In the genomic region with DNA sequence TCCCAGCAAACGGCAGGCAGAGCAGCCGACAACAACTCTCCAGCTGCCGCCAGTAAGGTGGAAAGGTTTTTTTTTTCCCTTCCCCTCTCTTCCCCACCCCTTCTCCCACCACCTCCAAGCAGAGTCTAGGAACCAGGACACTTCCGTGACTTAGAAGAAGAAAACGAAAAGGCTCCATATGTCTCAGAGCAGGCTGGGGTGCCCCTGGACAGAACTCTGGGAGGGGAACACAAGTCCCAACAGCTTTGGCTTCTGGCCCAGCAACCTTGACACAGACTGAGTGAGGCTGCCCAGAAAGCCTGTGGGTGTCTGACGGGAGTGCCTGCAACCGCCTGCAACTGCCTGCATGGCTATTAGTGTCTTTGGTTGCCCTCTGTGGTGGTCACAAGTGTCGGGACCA, we compare ENCODE assay signal across 9 mouse cellular contexts.
DNase-seq lines count a peak whose midpoint lies in the region; ATAC-seq lines count a peak whose summit lies in the region.
"Had no signal": no experiment of that assay in that cellular context is flagged by ENCODE, and none has a peak within 500 bp of the region (broad histone marks: within the 10 kb centered on the region; RNA-seq: fewer than 3 reads in every experiment).

No protein-coding gene starts in this region.

- peaks cover 44% of the 10 kb centered on the region for H3K4me1 ChIP-seq in forebrain, embryonic 10.5 days
- peaks cover 4% of the 10 kb centered on the region; the same call in 1 of the 2 replicates for H3K4me1 ChIP-seq in forebrain, embryonic 11.5 days (replicated peaks; ENCODE audit: control insufficient read depth, insufficient read depth, low read length)
- peaks cover 24% of the 10 kb centered on the region for H3K4me1 ChIP-seq in embryonic facial prominence, embryonic 14.5 days (ENCODE audit: control insufficient read depth, insufficient read depth, low read length)
- peaks cover 92% of the 10 kb centered on the region for H3K4me1 ChIP-seq in heart, embryonic 15.5 days (replicated peaks)
- H3K4me1 ChIP-seq in kidney, embryonic 16.5 days (ENCODE audit: insufficient read depth, low read length) = peaks cover 54% of the 10 kb centered on the region
- H3K4me1 ChIP-seq in midbrain, embryonic 12.5 days = peaks cover 29% of the 10 kb centered on the region

- no peaks in the 10 kb centered on the region for H3K36me3 ChIP-seq in forebrain, embryonic 10.5 days (replicated peaks)
- no peaks in the 10 kb centered on the region for H3K36me3 ChIP-seq in forebrain, embryonic 11.5 days (ENCODE audit: control insufficient read depth, insufficient read depth, low read length)
- H3K36me3 ChIP-seq in embryonic facial prominence, embryonic 14.5 days (ENCODE audit: control insufficient read depth, insufficient read depth, low read length) = no peaks in the 10 kb centered on the region
- no peaks in the 10 kb centered on the region for H3K36me3 ChIP-seq in heart, embryonic 15.5 days
- H3K36me3 ChIP-seq in kidney, embryonic 16.5 days (ENCODE audit: insufficient read depth, low read length) = no peaks in the 10 kb centered on the region
- no peaks in the 10 kb centered on the region for H3K36me3 ChIP-seq in midbrain, embryonic 12.5 days

- H3K27me3 ChIP-seq in forebrain, embryonic 10.5 days (ENCODE audit: poor library complexity, severe bottlenecking) = peaks cover 5% of the 10 kb centered on the region; the same call in 1 of the 2 replicates
- no peaks in the 10 kb centered on the region for H3K27me3 ChIP-seq in forebrain, embryonic 11.5 days (ENCODE audit: control insufficient read depth, insufficient read depth, low read length)
- no peaks in the 10 kb centered on the region for H3K27me3 ChIP-seq in embryonic facial prominence, embryonic 14.5 days (replicated peaks; ENCODE audit: control insufficient read depth, insufficient read depth, low read length)
- H3K27me3 ChIP-seq in heart, embryonic 15.5 days = no peaks in the 10 kb centered on the region
- H3K27me3 ChIP-seq in kidney, embryonic 16.5 days (ENCODE audit: insufficient read depth, low read length) = no peaks in the 10 kb centered on the region
- H3K27me3 ChIP-seq in midbrain, embryonic 12.5 days = peaks cover 10% of the 10 kb centered on the region; the same call in 1 of the 2 replicates

- no peak for DNase-seq in forebrain, embryonic 10.5 days (ENCODE audit: extremely low spot score, low spot score)
- DNase-seq in forebrain, embryonic 11.5 days (ENCODE audit: low spot score) = no peak
- peak; percentile 79 for DNase-seq in embryonic facial prominence, embryonic 14.5 days (ENCODE audit: low spot score)
- DNase-seq in embryo, embryonic 11 days = no peak

- WGBS in forebrain, embryonic 10.5 days = 50% methylated on average over 8 of the region's 8 CpGs
- 56% methylated on average over 8 of the region's 8 CpGs for WGBS in forebrain, embryonic 11.5 days
- 14% methylated on average over 8 of the region's 8 CpGs for WGBS in embryonic facial prominence, embryonic 14.5 days
- 13% methylated on average over 8 of the region's 8 CpGs for WGBS in heart, embryonic 15.5 days
- 34% methylated on average over 8 of the region's 8 CpGs for WGBS in kidney, embryonic 16.5 days
- 42% methylated on average over 8 of the region's 8 CpGs for WGBS in midbrain, embryonic 12.5 days

- H3K27ac ChIP-seq in forebrain, embryonic 10.5 days = peak overlapping the region; percentile 75
- no peak overlapping the region for H3K27ac ChIP-seq in forebrain, embryonic 11.5 days (ENCODE audit: low read depth, low read length)
- peak overlapping the region; percentile 91 for H3K27ac ChIP-seq in embryonic facial prominence, embryonic 14.5 days (replicated peaks; ENCODE audit: low read depth, low read length)
- peak overlapping the region; percentile 99 for H3K27ac ChIP-seq in heart, embryonic 15.5 days
- peak overlapping the region; percentile 93 for H3K27ac ChIP-seq in kidney, embryonic 16.5 days (ENCODE audit: low read length)
- peak overlapping the region; percentile 61; the same call in 1 of the 2 replicates for H3K27ac ChIP-seq in midbrain, embryonic 12.5 days (replicated peaks)

- H3K9me3 ChIP-seq in forebrain, embryonic 10.5 days = no peaks in the 10 kb centered on the region
- no peaks in the 10 kb centered on the region for H3K9me3 ChIP-seq in forebrain, embryonic 11.5 days (ENCODE audit: control insufficient read depth, low read length)
- H3K9me3 ChIP-seq in embryonic facial prominence, embryonic 14.5 days (ENCODE audit: control insufficient read depth, low read length) = no peaks in the 10 kb centered on the region
- H3K9me3 ChIP-seq in heart, embryonic 15.5 days (replicated peaks) = no peaks in the 10 kb centered on the region
- H3K9me3 ChIP-seq in kidney, embryonic 16.5 days (ENCODE audit: low read length) = no peaks in the 10 kb centered on the region
- H3K9me3 ChIP-seq in midbrain, embryonic 12.5 days = no peaks in the 10 kb centered on the region
- H3K9me3 ChIP-seq: megakaryocyte, embryonic 14.5 days had no signal

- H3K4me3 ChIP-seq in forebrain, embryonic 10.5 days = no peak overlapping the region
- no peak overlapping the region for H3K4me3 ChIP-seq in forebrain, embryonic 11.5 days (ENCODE audit: low read depth, low read length)
- no peak overlapping the region for H3K4me3 ChIP-seq in embryonic facial prominence, embryonic 14.5 days (ENCODE audit: low read depth, low read length)
- peak overlapping the region; percentile 57 for H3K4me3 ChIP-seq in heart, embryonic 15.5 days
- H3K4me3 ChIP-seq in kidney, embryonic 16.5 days (ENCODE audit: low read length) = no peak overlapping the region
- no peak overlapping the region for H3K4me3 ChIP-seq in midbrain, embryonic 12.5 days
- H3K4me3 ChIP-seq: megakaryocyte, embryonic 14.5 days had no signal

- ATAC-seq in forebrain, embryonic 11.5 days (replicated peaks; ENCODE audit: low FRiP score) = no peak
- no peak for ATAC-seq in embryonic facial prominence, embryonic 14.5 days (ENCODE audit: low read depth)
- no peak for ATAC-seq in heart, embryonic 15.5 days (replicated peaks; ENCODE audit: insufficient number of reproducible peaks, insufficient read depth, low FRiP score, low read depth)
- no peak for ATAC-seq in kidney, embryonic 16.5 days (ENCODE audit: low FRiP score, low TSS enrichment)
- no peak for ATAC-seq in midbrain, embryonic 12.5 days (ENCODE audit: low FRiP score, low read depth)
- ATAC-seq in CD4-positive, CD25-positive, alpha-beta regulatory T cell, adult 4 months = no peak

- no peak overlapping the region for H3K4me2 ChIP-seq in forebrain, embryonic 11.5 days (ENCODE audit: low read depth, low read length, severe bottlenecking)
- peak overlapping the region; percentile 46; the same call in 1 of the 2 replicates for H3K4me2 ChIP-seq in embryonic facial prominence, embryonic 14.5 days (ENCODE audit: low read depth, low read length)
- H3K4me2 ChIP-seq in heart, embryonic 15.5 days = peak overlapping the region; percentile 76
- no peak overlapping the region for H3K4me2 ChIP-seq in kidney, embryonic 16.5 days (replicated peaks; ENCODE audit: low read depth, low read length)
- H3K4me2 ChIP-seq in midbrain, embryonic 12.5 days (replicated peaks) = no peak overlapping the region

- no peak overlapping the region for H3K9ac ChIP-seq in forebrain, embryonic 11.5 days (ENCODE audit: low read length)
- peak overlapping the region; percentile 48; the same call in 1 of the 2 replicates for H3K9ac ChIP-seq in embryonic facial prominence, embryonic 14.5 days (ENCODE audit: low read depth, low read length)
- H3K9ac ChIP-seq in heart, embryonic 15.5 days = peak overlapping the region; percentile 52
- peak overlapping the region; percentile 44 for H3K9ac ChIP-seq in kidney, embryonic 16.5 days (replicated peaks; ENCODE audit: low read length)
- no peak overlapping the region for H3K9ac ChIP-seq in midbrain, embryonic 12.5 days (replicated peaks)

Comparison
In these comparisons a context has a peak if more than half of its experiments do, and no peak if none do; other contexts are left out.
1. H3K4me2 ChIP-seq: peak in embryonic facial prominence, embryonic 14.5 days (single experiment) and heart, embryonic 15.5 days (single experiment); none in forebrain, embryonic 11.5 days (single experiment), kidney, embryonic 16.5 days (single experiment) and midbrain, embryonic 12.5 days (single experiment).
2. H3K9ac ChIP-seq: peak in embryonic facial prominence, embryonic 14.5 days (single experiment), heart, embryonic 15.5 days (single experiment) and kidney, embryonic 16.5 days (single experiment); none in forebrain, embryonic 11.5 days (single experiment) and midbrain, embryonic 12.5 days (single experiment).